Mouse (Mus musculus) hindlimb bud, embryonic 11.5 days (tissue): Measurements from ENCODE around the gene Acads.
"Not testable (repeated sequence)": the region's sequence is repeated elsewhere in the genome, so short reads cannot be mapped to it uniquely, and the experiment has no call there.

ENCODE experiments used
- DNase-seq: peaks from one replicate; pipeline ENCODE4 v3.0.0-alpha.2; 2012; ENCODE audit warnings: low read depth, low spot score; ENCODE audit errors: extremely low spot score

The Acads gene

GRCm38 (mm10) chr5:115073306-115073705 is 45.8 kb downstream of the Acads start:
- DNase-seq: not testable (repeated sequence)

DNA sequence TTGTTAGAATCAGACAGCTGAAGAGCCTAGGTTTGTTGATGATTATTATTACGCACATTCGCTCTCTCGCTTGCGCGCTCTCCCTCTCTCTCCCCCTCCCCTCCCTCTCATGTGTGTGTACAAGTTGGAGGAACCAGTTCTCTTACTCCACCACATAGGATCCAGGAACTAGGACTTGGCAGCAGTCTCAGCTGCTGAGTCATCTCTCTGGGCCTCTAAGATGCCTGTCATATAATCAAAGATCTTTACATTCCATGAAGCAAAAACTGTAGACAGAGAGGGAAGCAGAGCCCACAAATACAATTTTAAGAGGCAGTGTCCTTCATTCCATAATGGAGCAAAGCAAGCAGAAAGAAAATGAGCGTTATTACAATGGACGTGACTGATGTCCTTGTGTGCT is 47.0 kb downstream of the Acads start:
- no peak for DNase-seq

- DNase-seq: no peak
Observed at GRCm38 (mm10) chr5:115071096-115071901, 47.8 kb downstream of the Acads start.

DNA sequence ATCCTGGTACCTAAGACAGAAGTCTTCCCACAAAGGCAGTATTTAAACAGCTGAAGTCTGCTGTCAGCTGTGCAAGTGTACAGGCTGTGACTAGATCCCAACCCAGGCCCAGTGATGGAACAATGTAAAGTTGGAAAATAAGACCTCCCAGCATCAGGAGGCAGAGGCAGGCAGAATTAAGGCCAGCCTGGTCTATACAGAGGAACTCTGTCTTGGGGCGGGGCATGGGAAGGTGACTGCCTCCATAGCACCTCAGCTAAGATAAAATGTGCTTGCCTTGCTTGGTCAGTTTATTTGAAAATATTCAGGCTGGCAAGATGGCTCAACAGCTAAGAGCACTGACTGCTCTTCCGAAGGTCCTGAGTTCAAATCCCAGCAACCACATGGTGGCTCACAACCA is 48.7 kb downstream of the Acads start:
- DNase-seq: no peak

DNA sequence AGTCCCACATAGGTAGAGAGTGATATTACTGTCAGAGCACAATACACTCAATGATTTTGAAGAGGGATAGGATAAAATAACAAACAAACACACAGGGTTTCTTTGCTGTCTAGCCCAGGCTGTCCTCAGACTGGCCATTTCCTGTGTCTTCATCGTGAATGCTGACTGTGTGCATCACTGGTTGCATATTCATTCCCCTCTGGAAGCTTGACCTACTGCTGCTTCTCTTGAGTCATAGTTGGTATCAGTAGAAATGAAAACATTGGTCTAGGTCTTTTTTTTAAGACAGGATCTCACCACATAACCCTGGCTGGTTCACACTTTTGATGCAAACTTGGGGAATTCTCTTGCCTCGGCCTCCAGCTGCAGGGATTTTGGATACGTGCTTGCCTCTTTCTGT is 49.5 kb downstream of the Acads start:
- DNase-seq: no peak

DNA sequence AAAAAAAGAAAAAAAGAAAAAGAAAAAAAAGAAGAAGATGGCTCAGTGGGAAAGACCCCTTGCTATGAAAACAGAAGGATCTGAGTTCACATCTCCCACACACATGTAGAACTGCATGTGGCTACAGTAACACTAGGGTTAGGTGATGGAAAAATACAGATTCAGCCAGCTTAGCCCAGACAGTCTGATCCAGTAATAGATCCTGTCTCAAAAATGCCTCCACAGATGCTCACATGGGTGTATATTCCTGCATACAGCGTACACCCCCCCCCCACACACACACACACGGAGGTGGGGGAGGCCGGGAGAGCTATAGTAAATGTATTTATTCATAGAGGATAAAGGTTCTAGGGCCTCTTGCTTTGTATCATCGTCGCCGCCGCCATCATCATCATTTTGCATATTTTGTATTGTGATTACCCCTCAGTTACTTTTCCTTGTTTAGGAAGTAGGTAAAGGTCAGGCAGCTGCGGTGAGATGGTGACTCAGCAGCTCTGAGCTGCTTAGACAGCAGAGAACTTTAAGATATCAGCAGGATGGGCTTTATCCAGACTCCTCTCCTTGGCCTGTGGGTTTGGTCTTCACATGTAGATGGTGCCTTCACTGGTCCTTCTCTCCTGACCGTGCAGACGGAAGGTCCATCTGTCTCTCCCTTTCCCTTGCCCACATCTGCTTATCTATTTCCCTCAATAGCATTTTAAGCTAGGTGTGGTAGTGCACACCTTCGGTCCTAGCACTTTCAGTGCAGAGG is 50.3 kb downstream of the Acads start:
- no peak for DNase-seq

- DNase-seq: no peak
Observed at GRCm38 (mm10) chr5:115066245-115066644, 52.9 kb downstream of the Acads start.

- DNase-seq: no peak
Observed at GRCm38 (mm10) chr5:115063391-115063790, 55.8 kb downstream of the Acads start.

DNA sequence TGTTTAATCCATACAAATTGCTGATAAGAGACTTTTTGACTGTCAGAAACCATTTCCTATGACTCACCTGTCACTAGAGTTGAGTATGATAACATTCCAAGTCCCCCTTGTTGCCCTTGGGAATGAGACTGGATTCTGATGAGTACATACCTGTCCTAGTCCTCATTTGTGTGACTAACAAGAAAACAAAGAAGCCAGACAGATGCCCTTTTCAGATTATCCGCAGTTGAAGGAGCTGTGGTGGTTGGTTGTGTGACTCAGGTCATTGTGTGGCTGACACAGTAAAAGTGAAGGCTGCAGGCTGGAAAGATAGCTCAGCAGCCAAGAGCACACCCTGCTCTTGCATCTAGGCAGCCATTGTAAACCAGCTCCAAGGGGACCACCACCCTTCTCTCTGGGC is 56.6 kb downstream of the Acads start:
- no peak for DNase-seq

DNA sequence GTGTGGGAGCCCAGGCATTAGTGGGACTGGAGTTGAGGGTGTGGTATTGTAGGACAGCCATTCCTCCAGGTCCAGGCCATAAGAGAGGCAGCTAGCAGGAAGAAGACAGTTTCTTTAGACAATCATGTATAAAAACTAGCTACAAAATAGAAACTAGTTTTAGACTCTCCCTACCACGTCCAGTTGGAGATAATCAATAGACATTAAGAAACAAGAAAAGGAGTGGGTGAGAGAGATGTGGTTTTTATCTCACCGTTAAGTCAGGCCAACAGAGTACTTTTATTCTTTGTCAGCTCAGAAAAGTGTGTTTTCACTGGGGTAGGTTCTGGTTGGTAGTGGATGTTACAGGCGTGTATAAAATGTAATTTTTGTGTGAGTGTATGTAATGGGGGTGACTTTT is 58.2 kb downstream of the Acads start:
- DNase-seq: no peak
